Mouse (Mus musculus) hindbrain, postnatal 0 days (tissue): ENCODE measurements at regions not wholly inside any gene's neighbourhood (a gene's known extent, or its start where the extent isn't known, plus 50 kb on each side); places are given as distances from the start of the nearest gene placed in this dataset.

ENCODE experiments used
- ATAC-seq: fragments of 200-750 bp; cut with Nextera tagmentation; 2 replicates; pipeline ENCODE4 v1.8.0; 2017; ENCODE audit warnings: mild to moderate bottlenecking, moderate TSS enrichment, moderate library complexity
- DNase-seq: peaks from one replicate; pipeline ENCODE4 v3.0.0-alpha.2; 2015; ENCODE audit warnings: low spot score
- H3K27ac ChIP-seq: fragments of 300-500 bp; sonication (generic); 2 replicates; pipeline ENCODE4 v1.5.1; 2014; ENCODE audit warnings: mild to moderate bottlenecking
- H3K27me3 ChIP-seq: fragments of 300-500 bp; sonication (generic); 2 replicates; pipeline ENCODE4 v1.6.1; 2014; ENCODE audit warnings: low read length, mixed read lengths; ENCODE audit not compliant: insufficient read depth
- H3K36me3 ChIP-seq: fragments of 300-500 bp; sonication (generic); 2 replicates; pipeline ENCODE4 v1.6.1; 2014; ENCODE audit warnings: low read length, mixed read lengths; ENCODE audit not compliant: insufficient read depth
- H3K4me1 ChIP-seq: fragments of 300-500 bp; sonication (generic); 2 replicates; pipeline ENCODE4 v1.6.1; 2014; ENCODE audit warnings: antibody characterized with exemption, low read length, mixed read lengths; ENCODE audit not compliant: insufficient read depth
- H3K4me2 ChIP-seq: fragments of 300-500 bp; sonication (generic); 2 replicates; pipeline ENCODE4 v1.6.1; 2014; ENCODE audit warnings: low read depth, mild to moderate bottlenecking, low read length, moderate library complexity, mixed read lengths
- H3K4me3 ChIP-seq: fragments of 300-500 bp; sonication (generic); 2 replicates; pipeline ENCODE4 v1.5.1; 2014; ENCODE audit warnings: low read length
- H3K9ac ChIP-seq: fragments of 300-500 bp; sonication (generic); replicated peaks from 2 replicates; pipeline ENCODE4 v1.6.1; 2014; ENCODE audit warnings: mild to moderate bottlenecking, low read length, moderate library complexity, mixed read lengths
- H3K9me3 ChIP-seq: fragments of 300-500 bp; sonication (generic); 2 replicates; pipeline ENCODE4 v1.6.1; 2016; ENCODE audit warnings: low read length, mixed read lengths
- CTCF ChIP-seq: IDR thresholded peaks from 2 replicates; pipeline ENCODE4 v1.5.1; 2016; ENCODE audit warnings: antibody characterized with exemption, control low read depth, low read depth
- WGBS: fragments of 180-500 bp; shearing (Covaris S2); extraction: QIAGEN DNeasy Blood & Tissue Kit; methylation state at CpG from one replicate; pipeline ENCODE4 v1.1.7; 2014; 5-methylcytosine and 5-hydroxymethylcytosine counted together

GRCm38 (mm10) chr6:116822605-116823004 is 105.9 kb upstream of the Tmem72 start:
- no peak for TF ChIP-seq CTCF
- H3K9ac ChIP-seq: no peak overlapping the region
- H3K4me2 ChIP-seq: no peak overlapping the region
- DNase-seq (no peak), ATAC-seq (no peak)
- H3K27ac ChIP-seq: no peak overlapping the region
- WGBS: 95% methylated on average over 6 of the region's 6 CpGs
- peaks cover 8% of the 10 kb centered on the region for H3K4me1 ChIP-seq
- H3K4me3 ChIP-seq: no peak overlapping the region
- no peaks in the 10 kb centered on the region for H3K9me3 ChIP-seq
- H3K36me3 ChIP-seq: no peaks in the 10 kb centered on the region
- no peaks in the 10 kb centered on the region for H3K27me3 ChIP-seq

GRCm38 (mm10) chr6:116825628-116826027 is 108.9 kb upstream of the Tmem72 start:
- Histone ChIP-seq H3K36me3 (no peaks in the 10 kb centered on the region), H3K27ac (no peak overlapping the region), H3K27me3 (no peaks in the 10 kb centered on the region), H3K9ac (no peak overlapping the region), H3K9me3 (no peaks in the 10 kb centered on the region), H3K4me2 (no peak overlapping the region), H3K4me3 (no peak overlapping the region), H3K4me1 (peaks cover 8% of the 10 kb centered on the region)
- DNase-seq: no peak
- no peak for ATAC-seq
- TF ChIP-seq CTCF: no peak
- 77% methylated on average over 2 of the region's 2 CpGs for WGBS

DNA sequence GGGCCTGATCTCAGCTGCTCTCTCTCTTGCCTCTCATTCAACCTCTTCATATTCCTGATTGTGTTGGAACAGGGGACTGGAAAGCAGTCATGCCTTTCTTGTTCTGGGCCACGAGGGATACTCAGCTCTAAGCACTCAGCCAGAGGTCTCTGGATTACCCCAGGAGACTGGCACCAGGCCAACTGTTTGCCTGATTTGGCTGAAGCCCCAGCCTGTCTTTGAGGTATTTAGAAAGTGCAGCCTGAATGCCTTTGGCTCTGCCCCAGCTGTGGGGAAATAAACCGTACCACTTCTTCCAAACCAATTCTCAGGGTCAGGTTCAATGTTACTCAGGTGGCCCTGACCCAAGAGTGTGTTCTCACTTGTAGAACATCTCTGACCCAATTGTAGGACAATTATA is 112.6 kb upstream of the Tmem72 start:
- no peak for TF ChIP-seq CTCF
- H3K27me3 ChIP-seq: no peaks in the 10 kb centered on the region
- no peaks in the 10 kb centered on the region for H3K9me3 ChIP-seq
- H3K4me1 ChIP-seq: no peaks in the 10 kb centered on the region
- no peak overlapping the region for H3K4me2 ChIP-seq
- WGBS: 30% methylated on average over 2 of the region's 2 CpGs
- H3K9ac ChIP-seq: no peak overlapping the region
- H3K27ac ChIP-seq: no peak overlapping the region
- ATAC-seq (no peak), DNase-seq (peak; percentile 76)
- no peak overlapping the region for H3K4me3 ChIP-seq
- no peaks in the 10 kb centered on the region for H3K36me3 ChIP-seq

DNA sequence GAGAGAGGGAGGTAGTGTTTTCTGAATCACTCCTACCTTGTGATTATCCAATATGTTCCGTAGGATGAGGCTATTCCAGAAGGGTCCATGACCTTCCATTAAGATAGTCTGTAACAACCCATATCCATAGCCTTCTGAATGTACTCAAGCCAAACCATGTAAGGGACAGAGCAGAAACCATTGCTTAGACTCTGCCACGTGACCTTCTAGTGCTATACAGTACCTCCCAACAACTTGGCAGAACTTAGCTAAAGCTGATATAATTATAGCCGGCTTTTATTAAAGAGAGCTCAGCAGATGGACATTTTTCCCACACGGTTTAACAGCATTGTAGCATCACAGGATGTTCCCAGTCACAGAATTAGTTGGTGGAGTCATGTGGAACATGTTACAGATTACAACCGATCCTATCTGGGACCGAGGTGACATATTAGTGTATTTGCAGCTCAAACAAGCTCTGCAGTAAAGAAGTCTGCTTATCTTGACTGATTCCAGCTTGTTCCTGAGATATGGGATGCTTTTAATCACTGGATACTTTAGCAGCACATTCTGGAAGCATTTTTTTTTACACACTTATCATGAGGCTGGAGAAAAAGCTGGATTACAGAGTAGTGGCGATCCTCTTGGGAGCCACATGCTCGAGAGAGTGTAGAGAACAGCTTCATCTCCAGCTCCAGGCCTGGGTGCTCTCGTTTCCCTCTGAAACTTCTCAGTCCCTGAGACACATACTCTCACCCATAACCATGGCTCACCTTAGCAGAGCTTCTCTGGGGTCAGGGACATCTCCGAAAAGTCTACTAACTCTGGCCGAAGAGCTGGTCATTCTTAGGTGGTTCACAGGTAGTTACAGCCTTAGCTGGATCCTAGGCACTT is 129.5 kb upstream of the Tmem72 start:
- no peak for DNase-seq
- WGBS: 85% methylated on average over 11 of the region's 11 CpGs
- no peaks in the 10 kb centered on the region for H3K27me3 ChIP-seq
- H3K4me1 ChIP-seq: no peaks in the 10 kb centered on the region
- no peak overlapping the region for H3K4me3 ChIP-seq
- H3K9ac ChIP-seq: no peak overlapping the region
- no peak overlapping the region for H3K27ac ChIP-seq
- no peaks in the 10 kb centered on the region for H3K9me3 ChIP-seq
- no peaks in the 10 kb centered on the region for H3K36me3 ChIP-seq
- no peak for TF ChIP-seq CTCF
- H3K4me2 ChIP-seq: no peak overlapping the region
- no peak for ATAC-seq

- Histone ChIP-seq H3K27ac (0 out of 2 replicates have a peak overlapping the region, but pooled peaks have one; percentile 20), H3K9ac (no peak overlapping the region), H3K4me1 (no peaks in the 10 kb centered on the region), H3K36me3 (no peaks in the 10 kb centered on the region), H3K4me3 (no peak overlapping the region), H3K27me3 (no peaks in the 10 kb centered on the region), H3K4me2 (no peak overlapping the region), H3K9me3 (no peaks in the 10 kb centered on the region)
- DNase-seq (peak; percentile 6), ATAC-seq (no peak)
- TF ChIP-seq CTCF: no peak
- WGBS: 67% methylated on average over 10 of the region's 10 CpGs
Measured at GRCm38 (mm10) chr6:116848538-116849093, 131.9 kb upstream of the Tmem72 start.

DNA sequence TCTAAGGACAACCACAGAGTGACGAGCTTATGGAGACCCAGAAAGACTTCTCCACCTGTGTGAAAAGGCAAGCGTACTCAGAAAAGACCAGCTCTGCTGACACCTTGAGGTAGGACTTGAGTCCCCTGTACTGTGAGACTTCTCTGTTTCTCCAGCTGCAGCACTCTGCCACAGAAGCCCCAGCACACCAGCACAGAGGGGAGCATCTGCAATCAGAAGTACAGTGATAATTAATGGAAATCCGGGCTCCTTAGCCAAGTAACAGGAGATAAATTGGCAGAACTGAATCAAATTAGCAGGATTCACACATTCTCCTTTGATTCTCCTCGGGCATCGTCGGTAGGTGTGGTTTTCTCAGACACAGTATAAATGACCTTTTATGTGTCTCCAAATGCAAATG is 137.3 kb upstream of the Tmem72 start:
- no peak overlapping the region for H3K27ac ChIP-seq
- WGBS: 48% methylated on average over 6 of the region's 6 CpGs
- H3K27me3 ChIP-seq: no peaks in the 10 kb centered on the region
- no peaks in the 10 kb centered on the region for H3K9me3 ChIP-seq
- H3K4me1 ChIP-seq: no peaks in the 10 kb centered on the region
- H3K36me3 ChIP-seq: no peaks in the 10 kb centered on the region
- DNase-seq (peak; percentile 7), ATAC-seq (no peak)
- no peak for TF ChIP-seq CTCF
- no peak overlapping the region for H3K4me3 ChIP-seq
- no peak overlapping the region for H3K9ac ChIP-seq
- no peak overlapping the region for H3K4me2 ChIP-seq

GRCm38 (mm10) chr6:116856093-116856492 is 139.4 kb upstream of the Tmem72 start:
- H3K4me1 ChIP-seq: no peaks in the 10 kb centered on the region
- no peaks in the 10 kb centered on the region for H3K36me3 ChIP-seq
- no peak overlapping the region for H3K27ac ChIP-seq
- no peaks in the 10 kb centered on the region for H3K9me3 ChIP-seq
- DNase-seq (no peak), ATAC-seq (no peak)
- TF ChIP-seq CTCF: no peak
- no peak overlapping the region for H3K4me2 ChIP-seq
- no peaks in the 10 kb centered on the region for H3K27me3 ChIP-seq
- WGBS: 71% methylated on average over 2 of the region's 2 CpGs
- no peak overlapping the region for H3K4me3 ChIP-seq
- no peak overlapping the region for H3K9ac ChIP-seq
